Mouse (Mus musculus) heart, adult 8-10 months (tissue): ENCODE measurements around the gene Pan3. TPM values are rescaled to one million over a fixed set of nuclear protein-coding genes. Genes with fewer than 3 reads are reported as not detected.

ENCODE experiments used
- DNase-seq: peaks from one replicate; pipeline ENCODE4 v3.0.0; 2022; ENCODE audit warnings: low spot score
- total RNA-seq, 4 experiments: library from RNA; stranded (reverse); gene quantifications; 2 replicates each; pipeline ENCODE4 v1.2.4; 2022

Pan3 gene
- total RNA-seq, 4 experiments from 2014 or later: 27.8 to 37.4 (median 29.4) TPM

- peak; percentile 48 for DNase-seq
Measured at GRCm38 (mm10) chr5:147430936-147431839, 1.2 kb downstream of the Pan3 start.

- no peak for DNase-seq
Measured at GRCm38 (mm10) chr5:147432927-147433326, 3.0 kb downstream of the Pan3 start.

- no peak for DNase-seq
Measured at GRCm38 (mm10) chr5:147435224-147435623, 5.3 kb downstream of the Pan3 start.

- DNase-seq: no peak
Measured at GRCm38 (mm10) chr5:147435751-147436150, 5.8 kb downstream of the Pan3 start.

GRCm38 (mm10) chr5:147436491-147436890, 6.5 kb downstream of the Pan3 start:
- no peak for DNase-seq

- no peak for DNase-seq
Measured at GRCm38 (mm10) chr5:147440996-147441507, 11.1 kb downstream of the Pan3 start.

GRCm38 (mm10) chr5:147441979-147442378, 12.0 kb downstream of the Pan3 start:
- no peak for DNase-seq

GRCm38 (mm10) chr5:147442741-147443140, 12.8 kb downstream of the Pan3 start:
- no peak for DNase-seq

GRCm38 (mm10) chr5:147444298-147444697, 14.3 kb downstream of the Pan3 start:
- DNase-seq: no peak

- DNase-seq: no peak
Measured at GRCm38 (mm10) chr5:147444757-147445156, 14.8 kb downstream of the Pan3 start.

GRCm38 (mm10) chr5:147445252-147445651, 15.3 kb downstream of the Pan3 start:
- DNase-seq: no peak

GRCm38 (mm10) chr5:147448526-147448925, 18.6 kb downstream of the Pan3 start:
- no peak for DNase-seq

- DNase-seq: no peak
Measured at GRCm38 (mm10) chr5:147448933-147449332, 19.0 kb downstream of the Pan3 start.

GRCm38 (mm10) chr5:147456491-147456890, 26.5 kb downstream of the Pan3 start:
- DNase-seq: no peak

- no peak for DNase-seq
Measured at GRCm38 (mm10) chr5:147459821-147460567, 30.0 kb downstream of the Pan3 start.

- DNase-seq: no peak
Measured at GRCm38 (mm10) chr5:147463251-147463650, 33.3 kb downstream of the Pan3 start.

GRCm38 (mm10) chr5:147466361-147466760, 36.4 kb downstream of the Pan3 start:
- DNase-seq: no peak

- DNase-seq: no peak
Measured at GRCm38 (mm10) chr5:147471163-147471562, 41.2 kb downstream of the Pan3 start.

- DNase-seq: no peak
Measured at GRCm38 (mm10) chr5:147473071-147473470, 43.1 kb downstream of the Pan3 start.

- DNase-seq: no peak
Measured at GRCm38 (mm10) chr5:147473856-147474255, 43.9 kb downstream of the Pan3 start.

GRCm38 (mm10) chr5:147476109-147476508, 46.1 kb downstream of the Pan3 start:
- DNase-seq: no peak

GRCm38 (mm10) chr5:147477106-147477505, 47.1 kb downstream of the Pan3 start:
- DNase-seq: no peak
